Mouse (Mus musculus): Measurements from ENCODE around the gene Gngt2.
"Not testable (repeated sequence)": the region's sequence is repeated elsewhere in the genome, so short reads cannot be mapped to it uniquely, and the experiment has no call there.

The Gngt2 gene

GRCm38 (mm10) chr11:95840694-95841497 is 3.9 kb downstream of the Gngt2 start:
- DNase-seq (ENCODE audit: low spot score in 2 of 2): peak in 1 of 2 experiments; percentile 58

GRCm38 (mm10) chr11:95841498-95841830 is 4.4 kb downstream of the Gngt2 start:
- DNase-seq (ENCODE audit: low spot score in 2 of 2): peak in 1 of 2 experiments; percentile 61

GRCm38 (mm10) chr11:95842074-95842681 is 5.2 kb downstream of the Gngt2 start, which contains the start of gene Abi3:
Abi3 (minus strand) TSS chr11:95842476.
- peak; percentile 74 to 85 for DNase-seq (ENCODE audit: low spot score in 2 of 2)

- peak in 1 of 2 experiments; percentile 61 for DNase-seq (ENCODE audit: low spot score in 2 of 2)
These were observed 5.9 kb downstream of the Gngt2 start for GRCm38 (mm10) chr11:95842953-95843352.

GRCm38 (mm10) chr11:95843421-95843950 is 6.5 kb downstream of the Gngt2 start:
- no peak for DNase-seq (ENCODE audit: low spot score in 2 of 2)

GRCm38 (mm10) chr11:95844935-95845334 is 7.9 kb downstream of the Gngt2 start:
- no peak for DNase-seq (ENCODE audit: low spot score in 2 of 2)

- no peak for DNase-seq (ENCODE audit: low spot score in 2 of 2)
These were observed 13.9 kb downstream of the Gngt2 start for GRCm38 (mm10) chr11:95850898-95851297.

- DNase-seq (ENCODE audit: low spot score in 2 of 2): peak; percentile 63 to 83
These were observed 16.7 kb downstream of the Gngt2 start for GRCm38 (mm10) chr11:95853684-95854083.

- no peak for DNase-seq (ENCODE audit: low spot score in 2 of 2)
These were observed 20.3 kb downstream of the Gngt2 start for GRCm38 (mm10) chr11:95857306-95857705.

- DNase-seq (ENCODE audit: low spot score in 2 of 2): no peak
These were observed 20.9 kb downstream of the Gngt2 start for GRCm38 (mm10) chr11:95857716-95858527.

- DNase-seq (ENCODE audit: low spot score in 2 of 2): peak; percentile 96 to 98
These were observed 21.8 kb downstream of the Gngt2 start for GRCm38 (mm10) chr11:95858528-95859467.

- peak in 1 of 2 experiments; percentile 70 for DNase-seq (ENCODE audit: low spot score in 2 of 2)
These were observed 22.4 kb downstream of the Gngt2 start for GRCm38 (mm10) chr11:95859468-95859855.

- DNase-seq (ENCODE audit: low spot score in 2 of 2): no peak
These were observed 23.1 kb downstream of the Gngt2 start for GRCm38 (mm10) chr11:95860071-95860490.

GRCm38 (mm10) chr11:95861397-95861796 is 24.4 kb downstream of the Gngt2 start:
- no peak for DNase-seq (ENCODE audit: low spot score in 2 of 2)

- DNase-seq (ENCODE audit: low spot score in 2 of 2): no peak
These were observed 32.4 kb downstream of the Gngt2 start for GRCm38 (mm10) chr11:95869442-95869841.

- peak in 1 of 2 experiments; percentile 25 for DNase-seq (ENCODE audit: low spot score in 2 of 2)
These were observed 33.0 kb downstream of the Gngt2 start for GRCm38 (mm10) chr11:95869918-95870470.

- DNase-seq (ENCODE audit: low spot score in 2 of 2): no peak
These were observed 38.8 kb downstream of the Gngt2 start for GRCm38 (mm10) chr11:95875804-95876203.

- DNase-seq (ENCODE audit: low spot score in 2 of 2): peak; percentile 55 to 86
These were observed 39.3 kb downstream of the Gngt2 start for GRCm38 (mm10) chr11:95876296-95876695.

- DNase-seq (ENCODE audit: low spot score in 2 of 2): not testable (repeated sequence)
These were observed 42.8 kb downstream of the Gngt2 start for GRCm38 (mm10) chr11:95879861-95880260.

- no peak for DNase-seq (ENCODE audit: low spot score in 2 of 2)
These were observed 53.5 kb downstream of the Gngt2 start for GRCm38 (mm10) chr11:95890462-95891051.

All from spleen, postnatal 4 days (tissue).